Mouse (Mus musculus) midbrain, embryonic 15.5 days (tissue): Measurements from ENCODE around the gene Csrnp1. TPM values are rescaled to one million over a fixed set of nuclear protein-coding genes. Genes with fewer than 3 reads are reported as not detected.

Source experiments
- ATAC-seq: fragments of 200-750 bp; cut with Nextera tagmentation; replicated peaks from 2 replicates; pipeline ENCODE4 v1.8.0; 2017; ENCODE audit warnings: moderate TSS enrichment
- H3K27ac ChIP-seq: fragments of 300-500 bp; sonication (generic); 2 replicates; pipeline ENCODE4 v1.5.1; 2015; ENCODE audit warnings: mild to moderate bottlenecking, inconsistent platforms
- H3K27me3 ChIP-seq: fragments of 300-500 bp; sonication (generic); replicated peaks from 2 replicates; pipeline ENCODE4 v1.6.1; 2015; ENCODE audit warnings: inconsistent platforms
- H3K36me3 ChIP-seq: fragments of 300-500 bp; sonication (generic); replicated peaks from 2 replicates; pipeline ENCODE4 v1.6.1; 2015; ENCODE audit warnings: inconsistent platforms
- H3K4me1 ChIP-seq: fragments of 300-500 bp; sonication (generic); 2 replicates; pipeline ENCODE4 v1.6.1; 2015; ENCODE audit warnings: inconsistent platforms
- H3K4me2 ChIP-seq: fragments of 300-500 bp; sonication (generic); 2 replicates; pipeline ENCODE4 v1.6.1; 2015; ENCODE audit warnings: inconsistent platforms, mild to moderate bottlenecking, moderate library complexity
- H3K4me3 ChIP-seq: fragments of 300-500 bp; sonication (generic); 2 replicates; pipeline ENCODE4 v1.5.1; 2015; ENCODE audit warnings: mild to moderate bottlenecking, inconsistent platforms
- H3K9ac ChIP-seq: fragments of 300-500 bp; sonication (generic); 2 replicates; pipeline ENCODE4 v1.6.1; 2015; ENCODE audit warnings: mild to moderate bottlenecking, inconsistent platforms
- H3K9me3 ChIP-seq: fragments of 300-500 bp; sonication (generic); 2 replicates; pipeline ENCODE4 v1.6.1; 2016; ENCODE audit warnings: inconsistent platforms
- WGBS: fragments of 180-500 bp; shearing (Covaris S2); methylation state at CpG from one replicate; pipeline ENCODE4 v1.1.7; 2015; ENCODE audit warnings: mixed read lengths; 5-methylcytosine and 5-hydroxymethylcytosine counted together
- polyA plus RNA-seq: library from polyadenylated mRNA; unstranded; fragments of >200 nt; fragmentation: Nextera tagmentation; extraction: Ambion mirVana; gene quantifications from 2 replicates; pipeline ENCODE4 v1.2.1, GENCODE M21; 2015

Gene Csrnp1
- 1.4 and 1.5 TPM in 2 replicates for polyA plus RNA-seq

DNA sequence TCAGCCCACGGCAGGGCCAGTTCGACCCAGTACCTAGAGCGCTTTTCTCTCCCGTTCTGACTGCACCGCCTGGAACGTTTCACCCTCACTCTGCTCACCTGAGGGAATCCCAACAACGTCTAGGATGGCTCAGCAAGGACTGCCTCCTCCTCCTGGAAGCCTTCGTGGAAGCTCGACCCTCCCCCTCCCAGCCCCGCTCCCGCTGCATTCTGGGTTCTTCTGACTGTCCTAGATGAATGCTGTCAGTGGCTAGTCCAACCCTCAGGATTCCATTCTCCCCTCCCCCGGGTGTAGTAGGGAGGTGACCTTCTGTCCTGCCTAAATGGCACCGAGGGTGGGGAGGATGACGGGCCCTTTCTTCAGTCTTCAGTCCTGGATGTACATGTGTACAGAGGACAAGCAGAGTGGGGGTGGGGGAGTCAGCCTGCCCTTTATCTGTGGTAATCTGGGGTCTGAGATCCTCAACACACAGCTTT, at the start of gene Csrnp1:
Gene Csrnp1, minus strand, starts transcription at position 123 of the 476 bp plus-strand sequence.
- no peaks in the 10 kb centered on the region for H3K36me3 ChIP-seq
- H3K9me3 ChIP-seq: no peaks in the 10 kb centered on the region
- H3K4me3 ChIP-seq: peak within 1 kb of the TSS; percentile 63
- peaks cover 28% of the 10 kb centered on the region for H3K27me3 ChIP-seq
- peak within 1 kb of the TSS; percentile 93 for H3K4me2 ChIP-seq
- no peak within 1 kb of the TSS for H3K27ac ChIP-seq
- no peak for ATAC-seq
- 5% methylated on average over 14 of the region's 14 CpGs for WGBS
- H3K4me1 ChIP-seq: peaks cover 31% of the 10 kb centered on the region
- peak within 1 kb of the TSS; percentile 56 for H3K9ac ChIP-seq

DNA sequence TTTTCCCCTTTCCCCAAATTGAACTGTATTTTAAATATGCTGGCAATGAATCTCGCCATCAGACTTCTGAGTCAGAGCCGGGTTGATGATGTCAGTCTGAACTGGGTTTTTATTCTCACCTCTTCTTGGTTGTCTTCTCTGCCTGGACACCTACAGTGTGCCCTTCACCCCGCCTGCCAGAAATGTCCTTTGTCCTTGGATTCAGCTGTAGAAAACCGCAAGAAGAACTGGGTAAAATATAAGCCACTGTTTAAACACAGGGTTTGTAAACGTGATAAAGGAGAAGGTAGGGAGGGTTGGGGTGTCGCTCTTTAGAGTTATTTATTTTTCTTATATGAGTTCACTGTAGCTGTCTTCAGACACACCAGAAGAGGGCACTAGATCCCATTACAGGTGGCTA, 48.3 kb upstream of the Csrnp1 start:
- no peak for ATAC-seq
- Histone ChIP-seq H3K4me1 (no peaks in the 10 kb centered on the region), H3K27ac (no peak overlapping the region), H3K9ac (no peak overlapping the region), H3K4me3 (no peak overlapping the region), H3K9me3 (no peaks in the 10 kb centered on the region), H3K27me3 (no peaks in the 10 kb centered on the region), H3K4me2 (no peak overlapping the region), H3K36me3 (no peaks in the 10 kb centered on the region)
- 90% methylated on average over 6 of the region's 6 CpGs for WGBS

DNA sequence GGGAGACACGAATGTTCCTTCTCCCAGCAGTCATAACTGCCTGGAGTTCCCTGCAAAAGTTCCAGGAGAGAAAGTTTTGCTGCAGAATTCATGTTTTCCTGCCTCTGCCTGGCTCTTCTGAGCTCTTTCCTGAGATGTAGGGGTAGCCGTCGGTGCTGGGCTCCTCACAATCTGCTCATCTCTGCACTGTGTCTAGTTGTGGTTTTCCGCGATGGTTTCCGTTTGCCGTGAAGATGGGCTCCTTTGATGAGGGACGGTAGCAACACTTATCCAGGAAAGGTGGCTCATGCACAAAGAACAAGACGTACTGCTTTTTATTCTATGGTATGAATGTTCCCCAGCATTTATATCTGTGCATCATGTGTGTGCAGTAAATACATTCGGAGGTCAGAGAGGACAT, 46.0 kb upstream of the Csrnp1 start:
- Histone ChIP-seq H3K9me3 (no peaks in the 10 kb centered on the region), H3K4me1 (no peaks in the 10 kb centered on the region), H3K36me3 (no peaks in the 10 kb centered on the region), H3K27ac (no peak overlapping the region), H3K27me3 (no peaks in the 10 kb centered on the region), H3K9ac (no peak overlapping the region), H3K4me3 (no peak overlapping the region), H3K4me2 (no peak overlapping the region)
- WGBS: 87% methylated on average over 10 of the region's 10 CpGs
- ATAC-seq: no peak

DNA sequence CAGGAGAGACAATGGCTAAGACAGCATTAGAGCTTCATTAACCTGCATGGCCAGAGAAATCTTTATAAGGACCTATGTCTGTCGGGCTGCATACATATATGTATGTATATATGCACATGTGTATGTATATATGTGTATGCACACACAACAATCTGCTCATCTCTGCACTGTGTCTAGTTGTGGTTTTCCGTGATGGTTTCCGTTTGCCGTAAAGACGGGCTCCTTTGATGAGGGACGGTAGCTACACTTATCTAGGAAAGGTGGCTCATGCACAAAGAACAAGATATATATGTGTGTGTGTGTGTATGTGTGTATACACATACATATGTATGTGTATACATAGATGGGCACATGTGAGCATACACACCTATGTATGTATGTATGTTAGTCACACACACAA, 45.4 kb upstream of the Csrnp1 start:
- H3K4me2 ChIP-seq: no peak overlapping the region
- no peak overlapping the region for H3K4me3 ChIP-seq
- no peaks in the 10 kb centered on the region for H3K4me1 ChIP-seq
- 94% methylated on average over 6 of the region's 6 CpGs for WGBS
- no peaks in the 10 kb centered on the region for H3K9me3 ChIP-seq
- H3K9ac ChIP-seq: no peak overlapping the region
- no peaks in the 10 kb centered on the region for H3K27me3 ChIP-seq
- ATAC-seq: no peak
- no peaks in the 10 kb centered on the region for H3K36me3 ChIP-seq
- no peak overlapping the region for H3K27ac ChIP-seq

DNA sequence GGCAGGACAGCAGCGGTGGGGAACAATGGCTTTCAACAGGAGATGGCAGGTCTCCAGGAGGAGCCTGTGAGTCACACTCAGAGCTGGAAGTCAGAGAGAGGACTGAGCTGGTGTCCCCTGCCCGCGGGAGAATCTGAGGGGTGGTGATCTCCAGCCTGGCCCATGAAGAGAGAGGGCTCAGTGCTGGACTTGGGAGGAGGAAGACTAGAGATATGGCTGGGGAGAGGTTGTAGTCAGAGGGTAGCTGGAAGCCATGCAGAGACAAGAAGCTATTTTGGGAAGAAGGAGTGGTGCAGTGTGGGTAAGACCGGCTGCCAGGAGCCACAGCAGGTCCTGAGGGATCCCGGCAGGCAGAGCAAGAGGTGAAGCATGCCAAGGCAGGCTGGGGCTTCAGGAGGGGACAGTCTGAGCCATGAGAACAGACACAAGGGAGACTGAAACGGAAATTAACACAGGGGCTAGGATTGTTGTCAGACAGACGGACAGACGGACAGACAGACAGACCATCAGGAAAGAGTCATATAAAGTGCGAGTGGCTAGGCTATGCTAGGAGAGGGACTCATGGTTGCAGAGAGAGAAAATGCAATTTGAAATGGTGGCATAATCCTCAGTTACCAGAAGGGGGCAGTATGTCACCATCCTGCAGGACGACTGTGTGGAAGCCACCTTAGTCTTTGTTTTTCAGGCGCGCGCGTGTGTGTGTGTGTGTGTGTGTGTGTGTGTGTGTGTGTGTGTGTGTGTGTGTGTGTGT, 43.1 kb upstream of the Csrnp1 start:
- H3K27ac ChIP-seq: no peak overlapping the region
- WGBS: 25% methylated on average over 14 of the region's 14 CpGs
- H3K9ac ChIP-seq: no peak overlapping the region
- H3K4me3 ChIP-seq: no peak overlapping the region
- H3K4me1 ChIP-seq: no peaks in the 10 kb centered on the region
- no peaks in the 10 kb centered on the region for H3K36me3 ChIP-seq
- no peaks in the 10 kb centered on the region for H3K9me3 ChIP-seq
- ATAC-seq: no peak
- no peaks in the 10 kb centered on the region for H3K27me3 ChIP-seq
- H3K4me2 ChIP-seq: no peak overlapping the region

DNA sequence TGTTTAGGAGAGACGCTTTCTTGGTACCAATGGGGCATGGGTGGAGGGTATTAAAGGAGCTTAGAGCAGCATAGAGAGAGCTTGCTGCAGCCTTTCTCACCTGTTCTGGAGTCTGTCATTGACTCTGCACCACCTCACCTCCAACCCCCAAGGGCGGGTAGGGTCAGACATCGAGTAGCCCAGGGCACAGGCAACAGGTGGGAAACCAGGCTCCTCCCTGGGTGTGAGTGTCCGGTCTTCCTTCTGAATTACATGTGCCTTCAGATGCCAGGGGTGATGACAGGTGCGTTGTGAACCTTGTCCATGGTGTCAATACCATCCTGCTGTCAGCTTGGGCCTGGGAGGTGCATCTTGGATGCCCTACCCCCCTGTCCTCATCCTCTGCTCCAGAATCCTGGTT, 40.2 kb upstream of the Csrnp1 start:
- Histone ChIP-seq H3K4me2 (no peak overlapping the region), H3K4me3 (no peak overlapping the region), H3K4me1 (no peaks in the 10 kb centered on the region), H3K9ac (no peak overlapping the region), H3K36me3 (no peaks in the 10 kb centered on the region), H3K27ac (no peak overlapping the region), H3K27me3 (no peaks in the 10 kb centered on the region), H3K9me3 (no peaks in the 10 kb centered on the region)
- ATAC-seq: no peak
- 84% methylated on average over 5 of the region's 5 CpGs for WGBS

DNA sequence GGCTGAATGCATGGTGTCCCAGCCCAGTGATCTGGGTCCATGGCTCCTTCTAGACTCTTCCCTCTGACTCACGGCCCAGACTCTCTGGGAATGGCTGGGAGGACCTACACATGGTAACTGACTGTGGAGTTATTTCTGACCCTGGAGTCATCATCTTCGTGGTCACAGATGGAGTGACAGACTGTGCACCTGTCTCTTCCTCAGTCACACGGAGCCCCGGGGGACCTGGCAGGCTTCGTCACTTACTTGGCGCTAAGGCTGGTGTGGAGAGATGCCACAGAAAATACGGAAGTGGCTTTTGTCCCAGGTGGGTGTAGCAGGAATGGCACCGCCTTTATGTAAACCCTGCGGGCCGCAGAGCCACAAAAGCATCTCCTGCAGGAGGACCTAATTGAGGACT, 39.7 kb upstream of the Csrnp1 start:
- H3K36me3 ChIP-seq: no peaks in the 10 kb centered on the region
- WGBS: 79% methylated on average over 10 of the region's 10 CpGs

DNA sequence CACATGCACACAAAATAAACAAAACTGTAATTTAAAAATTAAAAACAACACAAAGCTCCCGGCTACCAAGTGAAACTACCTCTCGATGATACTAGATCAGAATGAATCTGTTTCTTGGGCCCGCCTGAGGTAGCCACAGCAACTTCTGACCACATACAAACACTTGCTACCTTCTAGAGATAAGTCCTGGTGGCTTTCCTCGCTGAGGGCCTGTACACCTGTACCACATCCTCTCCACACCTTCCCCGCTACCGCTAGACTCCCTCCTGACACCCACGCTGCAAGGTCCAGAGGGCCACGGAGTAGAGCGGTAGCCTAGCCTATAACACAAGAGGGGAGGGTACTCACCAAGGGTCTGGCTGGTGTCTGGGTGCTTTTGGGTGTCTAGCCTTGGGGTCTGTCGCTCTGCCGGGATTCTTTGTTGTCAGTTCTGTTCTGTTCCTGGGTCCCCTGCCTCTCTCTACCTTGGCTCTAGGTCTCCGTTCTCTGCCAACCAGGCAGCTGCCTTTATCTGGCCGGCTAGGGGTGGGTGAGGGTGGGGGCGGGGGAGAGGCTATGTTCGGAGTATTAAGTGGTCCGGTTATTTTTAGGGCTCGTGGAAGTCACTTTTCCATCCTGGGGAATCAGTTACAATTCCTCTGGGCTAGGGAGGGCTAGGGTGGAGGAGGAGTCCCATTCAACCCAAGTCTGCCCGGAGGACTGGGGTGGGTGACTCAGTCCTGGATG, 38.8 kb upstream of the Csrnp1 start, which contains the start of gene Xirp1:
Gene Xirp1, minus strand, starts transcription at position 513 of the 726 bp plus-strand sequence.
- no peak within 1 kb of the TSS for H3K4me3 ChIP-seq
- no peak within 1 kb of the TSS for H3K4me2 ChIP-seq
- H3K4me1 ChIP-seq: no peaks in the 10 kb centered on the region
- H3K9me3 ChIP-seq: no peaks in the 10 kb centered on the region
- no peaks in the 10 kb centered on the region for H3K27me3 ChIP-seq
- 85% methylated on average over 18 of the region's 18 CpGs for WGBS
- no peak within 1 kb of the TSS for H3K9ac ChIP-seq
- H3K27ac ChIP-seq: no peak within 1 kb of the TSS
- H3K36me3 ChIP-seq: no peaks in the 10 kb centered on the region
- no peak for ATAC-seq

More for the DNA sequence above, 39.7 kb upstream of the Csrnp1 start:
- Histone ChIP-seq H3K4me2 (no peak overlapping the region), H3K4me3 (no peak overlapping the region), H3K9ac (no peak overlapping the region), H3K27ac (no peak overlapping the region), H3K27me3 (no peaks in the 10 kb centered on the region), H3K9me3 (no peaks in the 10 kb centered on the region), H3K4me1 (no peaks in the 10 kb centered on the region)
- no peak for ATAC-seq

DNA sequence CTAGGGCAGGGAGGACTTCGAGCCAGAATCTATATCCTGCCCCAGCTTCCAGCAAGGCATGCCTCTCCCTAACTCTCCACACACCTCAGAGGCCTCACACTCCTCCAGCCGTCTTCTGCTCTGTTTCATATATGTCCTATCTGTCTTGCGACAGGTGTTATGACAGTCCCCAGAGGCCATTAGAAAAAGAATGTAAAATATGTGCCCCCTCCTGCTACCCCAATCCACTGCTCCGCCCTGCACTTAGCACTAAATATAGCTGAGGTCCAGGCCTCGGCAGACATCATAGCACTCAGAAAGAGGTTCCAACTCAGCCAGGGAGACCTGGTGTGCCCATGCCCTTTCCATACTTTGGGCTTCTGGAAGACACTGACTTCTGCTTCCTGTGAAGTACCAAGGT, 36.7 kb upstream of the Csrnp1 start:
- H3K9ac ChIP-seq: no peak overlapping the region
- 77% methylated on average over 5 of the region's 5 CpGs for WGBS

DNA sequence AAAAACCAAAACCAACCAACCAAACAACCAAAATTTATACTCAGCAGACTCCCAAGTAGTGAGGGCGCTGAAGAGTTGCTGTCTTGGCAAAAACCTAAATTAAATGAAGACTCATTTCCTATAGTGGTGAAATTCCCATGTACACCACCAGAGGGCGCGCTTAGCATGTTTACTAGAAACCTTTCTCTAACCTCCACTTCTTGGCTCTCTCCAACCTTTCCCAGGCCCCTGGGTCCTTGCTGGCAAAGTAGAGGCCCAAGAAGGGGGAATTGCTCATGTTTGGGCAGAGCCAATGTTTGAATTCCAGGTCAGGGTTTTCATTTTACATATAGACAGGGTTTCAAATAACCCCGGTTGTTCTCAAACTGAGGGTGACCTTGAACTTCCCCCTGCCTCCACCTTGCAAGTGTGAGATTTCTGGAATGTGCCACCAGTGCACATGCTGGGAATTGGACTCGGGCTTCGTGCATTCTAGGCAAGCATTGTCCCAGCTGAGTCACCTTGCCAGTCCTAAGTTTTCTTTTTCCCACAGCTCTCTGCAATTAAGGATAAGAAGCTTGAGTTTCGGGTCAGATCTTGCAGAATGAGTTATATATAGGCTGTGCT, 35.9 kb upstream of the Csrnp1 start:
- H3K36me3 ChIP-seq: no peaks in the 10 kb centered on the region
- no peak overlapping the region for H3K4me2 ChIP-seq
- no peak for ATAC-seq
- no peaks in the 10 kb centered on the region for H3K4me1 ChIP-seq
- no peaks in the 10 kb centered on the region for H3K9me3 ChIP-seq
- WGBS: 50% methylated on average over 7 of the region's 7 CpGs
- H3K9ac ChIP-seq: no peak overlapping the region
- no peak overlapping the region for H3K27ac ChIP-seq
- H3K4me3 ChIP-seq: no peak overlapping the region
- no peaks in the 10 kb centered on the region for H3K27me3 ChIP-seq

More for the DNA sequence above, 36.7 kb upstream of the Csrnp1 start:
- Histone ChIP-seq H3K36me3 (no peaks in the 10 kb centered on the region), H3K4me2 (no peak overlapping the region), H3K27me3 (no peaks in the 10 kb centered on the region), H3K9me3 (no peaks in the 10 kb centered on the region), H3K4me1 (no peaks in the 10 kb centered on the region), H3K4me3 (no peak overlapping the region), H3K27ac (no peak overlapping the region)
- ATAC-seq: no peak

DNA sequence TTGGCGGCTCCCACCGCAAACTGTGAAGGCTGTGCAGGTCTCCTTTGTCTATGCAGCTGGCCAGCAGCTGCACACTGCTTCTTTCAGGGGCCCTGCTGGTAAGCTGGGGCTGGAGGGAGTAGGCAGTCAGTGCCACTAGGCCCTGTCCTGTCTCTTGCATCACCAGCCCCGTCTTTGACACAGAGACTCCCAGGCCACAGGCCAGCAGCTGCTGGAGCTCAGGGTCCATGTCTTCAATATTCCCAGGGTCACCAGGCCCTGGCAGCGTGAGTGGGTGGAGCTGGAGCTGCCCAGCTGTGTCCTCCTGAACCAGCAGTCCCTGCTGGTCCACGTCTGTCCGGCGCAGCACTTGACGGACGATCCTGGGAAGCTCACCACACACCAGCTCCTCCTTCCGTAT, 32.5 kb upstream of the Csrnp1 start:
- H3K9ac ChIP-seq: no peak overlapping the region
- no peak for ATAC-seq
- no peaks in the 10 kb centered on the region for H3K4me1 ChIP-seq
- no peak overlapping the region for H3K4me2 ChIP-seq
- 76% methylated on average over 10 of the region's 10 CpGs for WGBS
- no peak overlapping the region for H3K27ac ChIP-seq
- H3K9me3 ChIP-seq: no peaks in the 10 kb centered on the region
- no peaks in the 10 kb centered on the region for H3K27me3 ChIP-seq
- H3K36me3 ChIP-seq: no peaks in the 10 kb centered on the region
- no peak overlapping the region for H3K4me3 ChIP-seq

DNA sequence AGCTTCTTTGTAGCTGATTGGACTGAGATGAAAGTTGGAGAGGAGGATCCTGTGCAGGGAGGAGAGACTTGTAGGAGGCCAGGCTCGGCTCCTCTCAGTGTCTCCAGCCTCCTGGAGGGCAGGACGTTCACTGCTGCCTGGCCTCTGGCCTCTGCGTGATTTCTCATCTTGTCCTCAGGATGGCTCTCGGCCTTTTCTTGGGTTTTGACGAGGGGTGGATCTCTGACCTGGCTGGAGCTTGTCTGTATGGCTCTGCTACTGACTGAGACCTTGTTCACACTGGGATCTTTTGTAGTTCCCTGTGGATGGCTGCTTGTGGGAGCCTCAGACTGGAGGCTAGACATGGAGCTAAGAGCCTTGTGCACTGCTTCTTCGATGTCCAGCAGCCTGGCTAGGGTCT, 30.4 kb upstream of the Csrnp1 start:
- Histone ChIP-seq H3K27me3 (no peaks in the 10 kb centered on the region), H3K4me3 (no peak overlapping the region), H3K4me2 (no peak overlapping the region), H3K36me3 (no peaks in the 10 kb centered on the region), H3K9me3 (no peaks in the 10 kb centered on the region), H3K9ac (no peak overlapping the region), H3K27ac (no peak overlapping the region), H3K4me1 (peaks cover 5% of the 10 kb centered on the region; the same call in 1 of the 2 replicates)
- ATAC-seq: no peak
- 64% methylated on average over 6 of the region's 6 CpGs for WGBS
